Mouse (Mus musculus) embryonic fibroblast, embryonic 13.5 days (primary cell): ENCODE results near the gene Olfr453. TPM values are rescaled to one million over a fixed set of nuclear protein-coding genes. Genes with fewer than 3 reads are reported as not detected.

ENCODE experiments used
- H3K27ac ChIP-seq: 2 replicates; pipeline ENCODE4 v1.5.1; 2012; ENCODE audit warnings: low read length, control low read depth, inconsistent platforms; ENCODE audit not compliant: insufficient read depth
- H3K4me1 ChIP-seq: 2 replicates; pipeline ENCODE4 v1.6.1; 2011; ENCODE audit warnings: low read length; ENCODE audit not compliant: control insufficient read depth, insufficient read depth
- H3K4me3 ChIP-seq: 2 replicates; pipeline ENCODE4 v1.5.1; 2011; ENCODE audit warnings: mild to moderate bottlenecking, control low read depth, low read length; ENCODE audit not compliant: insufficient read depth
- CTCF ChIP-seq: IDR thresholded peaks from 2 replicates; pipeline ENCODE4 v1.5.1; 2011; ENCODE audit warnings: mild to moderate bottlenecking, control low read depth, low read length, moderate library complexity, borderline replicate concordance; ENCODE audit not compliant: insufficient read depth
- POLR2A ChIP-seq: IDR thresholded peaks from 2 replicates; pipeline ENCODE4 v1.6.1; 2011; ENCODE audit warnings: low read depth, mild to moderate bottlenecking, control low read depth, low read length, moderate library complexity
- polyA plus RNA-seq: library from polyadenylated mRNA; stranded (reverse); fragments of >200 nt; gene quantifications from 2 replicates; pipeline ENCODE4 v1.2.4, GENCODE M21; 2011; ENCODE audit warnings: low read depth; ENCODE audit not compliant: missing spikeins, insufficient read length

Olfr453 gene
- polyA plus RNA-seq, 1 experiment, result not detected

GRCm38 (mm10) chr6:42777066-42777465 lies 37.9 kb downstream of the Olfr453 start:
- Histone ChIP-seq H3K4me3 (no peak overlapping the region), H3K27ac (no peak overlapping the region), H3K4me1 (no peaks in the 10 kb centered on the region)
- TF ChIP-seq POLR2A (no peak), CTCF (no peak)

- Histone ChIP-seq H3K4me1 (no peaks in the 10 kb centered on the region), H3K27ac (no peak within 1 kb of the TSS), H3K4me3 (no peak within 1 kb of the TSS)
- no peak for TF ChIP-seq CTCF
These were observed 45.6 kb downstream of the Olfr453 start, which contains the start of gene Olfr452 for GRCm38 (mm10) chr6:42784793-42785192. TSS of gene Olfr452 (plus strand) at chr6:42785093.

GRCm38 (mm10) chr6:42790247-42790948 lies 51.2 kb downstream of the Olfr453 start:
- no peak overlapping the region for H3K4me3 ChIP-seq
- TF ChIP-seq POLR2A (no peak), CTCF (no peak)
- no peak overlapping the region for H3K27ac ChIP-seq
- H3K4me1 ChIP-seq, result no peaks in the 10 kb centered on the region

- TF ChIP-seq POLR2A, result no peak
- H3K4me1 ChIP-seq, result no peaks in the 10 kb centered on the region
- no peak overlapping the region for H3K4me3 ChIP-seq
- no peak overlapping the region for H3K27ac ChIP-seq
These were observed 51.9 kb downstream of the Olfr453 start for GRCm38 (mm10) chr6:42790949-42791556.

- Histone ChIP-seq H3K4me3 (no peak overlapping the region), H3K4me1 (no peaks in the 10 kb centered on the region), H3K27ac (no peak overlapping the region)
- TF ChIP-seq POLR2A, result no peak
- TF ChIP-seq CTCF, result no peak
These were observed 55.8 kb downstream of the Olfr453 start for GRCm38 (mm10) chr6:42794982-42795381.

Other genes with a start within 250 kb of the Olfr453 start
- not detected in 2 replicates for gene Olfr455, start 191.8 kb upstream of the Olfr453 start, polyA plus RNA-seq
- gene Tcaf3, start 141.7 kb upstream of the Olfr453 start, polyA plus RNA-seq, result not detected in 2 replicates
- 8.8 and 10.8 TPM in 2 replicates for gene Tcaf2, start 94.1 kb upstream of the Olfr453 start, polyA plus RNA-seq
- 70.1 and 78.0 TPM in 2 replicates for gene Tcaf1, start 29.3 kb upstream of the Olfr453 start, polyA plus RNA-seq
- gene Olfr38, start 17.0 kb downstream of the Olfr453 start, polyA plus RNA-seq, result not detected in 2 replicates
- not detected in 2 replicates for gene Olfr452, start 45.7 kb downstream of the Olfr453 start, polyA plus RNA-seq
- not detected in 2 replicates for gene Olfr450, start 72.6 kb downstream of the Olfr453 start, polyA plus RNA-seq
- not detected in 2 replicates for gene Olfr449, start 95.0 kb downstream of the Olfr453 start, polyA plus RNA-seq
- gene Olfr448, start 151.1 kb downstream of the Olfr453 start, polyA plus RNA-seq, result not detected in 2 replicates
- not detected in 2 replicates for gene Olfr447, start 169.5 kb downstream of the Olfr453 start, polyA plus RNA-seq
- not detected in 2 replicates for gene Olfr446, start 182.0 kb downstream of the Olfr453 start, polyA plus RNA-seq
- not detected in 2 replicates for gene Olfr444, start 209.7 kb downstream of the Olfr453 start, polyA plus RNA-seq